Comparison of ENCODE assay signal across 21 mouse cellular contexts in the genomic region with DNA sequence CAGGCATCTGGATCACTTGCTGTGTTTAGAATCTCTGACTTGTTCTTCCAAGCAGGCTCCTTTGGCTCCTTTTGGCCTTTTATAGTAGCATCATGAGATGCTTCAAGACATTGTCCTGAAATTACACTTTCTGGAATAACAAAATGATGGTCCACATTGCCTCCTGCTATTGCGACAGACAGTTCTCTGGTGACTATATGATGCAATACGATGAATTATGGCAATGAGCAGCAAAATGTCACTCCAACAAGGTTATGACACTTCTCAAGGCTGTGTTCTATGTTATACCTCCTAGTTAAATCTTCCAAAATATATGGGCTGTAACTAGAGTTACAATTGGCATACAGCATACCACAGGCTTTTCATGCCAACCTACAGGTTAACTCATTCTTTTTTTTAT.
DNase-seq lines count a peak whose midpoint lies in the region; ATAC-seq and TF ChIP-seq lines count a peak whose summit lies in the region.
"Had no signal": no experiment of that assay in that cellular context is flagged by ENCODE, and none has a peak within 500 bp of the region (broad histone marks: within the 10 kb centered on the region; RNA-seq: fewer than 3 reads in every experiment).

No protein-coding gene starts in this region.

- peaks cover 92% of the 10 kb centered on the region for H3K79me2 ChIP-seq in C2C12 (ENCODE audit: control insufficient read depth, insufficient read depth)

- H3K27ac ChIP-seq in kidney, adult 2 months (ENCODE audit: insufficient read depth, low read depth, low read length), result no peak overlapping the region
- H3K27ac ChIP-seq: forebrain, embryonic 10.5 days; forebrain, embryonic 13.5 days; hindbrain, embryonic 12.5 days; hindbrain, embryonic 15.5 days had no signal

- no peaks in the 10 kb centered on the region for H3K27me3 ChIP-seq in C2C12 (ENCODE audit: control insufficient read depth, insufficient read depth, insufficient read length)
- no peaks in the 10 kb centered on the region for H3K27me3 ChIP-seq in kidney, adult 2 months (replicated peaks; ENCODE audit: control insufficient read depth, insufficient read depth, low read length)
- H3K27me3 ChIP-seq: forebrain, embryonic 13.5 days; hindbrain, embryonic 12.5 days; hindbrain, embryonic 15.5 days; Patski had no signal

- no peak overlapping the region for H3ac ChIP-seq in C2C12 (ENCODE audit: control insufficient read depth, insufficient read length, low read depth)

- peaks cover 7% of the 10 kb centered on the region for H3K36me3 ChIP-seq in C2C12 (ENCODE audit: control insufficient read depth, insufficient read depth)
- H3K36me3 ChIP-seq in kidney, adult 2 months (ENCODE audit: control insufficient read depth, insufficient read depth, low read length), result no peaks in the 10 kb centered on the region
- H3K36me3 ChIP-seq: forebrain, embryonic 10.5 days; hindbrain, embryonic 12.5 days; hindbrain, embryonic 15.5 days had no signal

- no peaks in the 10 kb centered on the region for H3K4me1 ChIP-seq in kidney, adult 2 months (ENCODE audit: control insufficient read depth, insufficient read depth, low read length)
- H3K4me1 ChIP-seq: forebrain, embryonic 10.5 days; forebrain, embryonic 13.5 days; hindbrain, embryonic 12.5 days; hindbrain, embryonic 15.5 days had no signal

- peak; percentile 76 for ATAC-seq in granulocyte monocyte progenitor cell, adult 5-6 weeks (replicated peaks; ENCODE audit: poor library complexity, severe bottlenecking)
- ATAC-seq: forebrain, embryonic 13.5 days; forebrain, embryonic 16.5 days; Patski had no signal

- H3K79me3 ChIP-seq in C2C12 (ENCODE audit: low read depth), result peaks cover 41% of the 10 kb centered on the region

- H3K4me3 ChIP-seq in C2C12 (ENCODE audit: insufficient read depth, poor library complexity, severe bottlenecking), result no peak overlapping the region
- H3K4me3 ChIP-seq in kidney, adult 2 months (ENCODE audit: insufficient read depth, low read depth, low read length), result no peak overlapping the region
- H3K4me3 ChIP-seq: forebrain, embryonic 10.5 days; forebrain, embryonic 13.5 days; hindbrain, embryonic 12.5 days; hindbrain, embryonic 15.5 days had no signal

- 95% methylated on average over 2 of the region's 2 CpGs for WGBS in kidney, adult 2 months

- no peak for TF ChIP-seq CTCF in C2C12 (IDR thresholded peaks at IDR 0.05; ENCODE audit: control insufficient read depth, insufficient read depth, insufficient read length)
- no peak for TF ChIP-seq CTCF in kidney, adult 2 months (conservative IDR thresholded peaks at IDR 0.05; ENCODE audit: insufficient read depth, insufficient read length, low read depth, low read length)

- TF ChIP-seq POLR2A in kidney, adult 2 months (IDR thresholded peaks at IDR 0.05; ENCODE audit: low read depth, low read length), result no peak

- DNase-seq in adrenal gland, adult 8-10 months, result peak; percentile 4
- no peak for DNase-seq in adrenal gland, postnatal 25 days
- DNase-seq in ovary, postnatal 36 days (ENCODE audit: low spot score), result no peak
- DNase-seq in kidney, adult 2 months, result no peak
- DNase-seq in urinary bladder, postnatal 25 days (ENCODE audit: low spot score), result no peak
- DNase-seq: adrenal gland, postnatal 10 days; cerebellum, adult 11-12 months; cerebellum, adult 8-10 months; cerebellum, postnatal 10 days; cerebellum, postnatal 36 days; gastrocnemius, postnatal 10 days; gastrocnemius, postnatal 36 days; heart, adult 11 months had no signal

TF ChIP-seq in C2C12, 6 proteins besides CTCF, POLR2A, EP300 and RAD21:
- no peak for TF ChIP-seq MYOG (IDR thresholded peaks at IDR 0.05; ENCODE audit: control insufficient read depth, extremely low read depth, insufficient read length)
- TF ChIP-seq CEBPB (IDR thresholded peaks at IDR 0.05; ENCODE audit: low read depth), result peak; percentile 79
